Mouse (Mus musculus) midbrain, embryonic 13.5 days (tissue): Measurements from ENCODE around the gene Slc3a1. TPM values are rescaled to one million over a fixed set of nuclear protein-coding genes. Genes with fewer than 3 reads are reported as not detected.

Experiments
- ATAC-seq: fragments of 200-750 bp; cut with Nextera tagmentation; 2 replicates; pipeline ENCODE4 v1.8.0; 2017; ENCODE audit warnings: mild to moderate bottlenecking, moderate TSS enrichment, moderate library complexity
- H3K27ac ChIP-seq: fragments of 300-500 bp; sonication (generic); 2 replicates; pipeline ENCODE4 v1.5.1; 2015; ENCODE audit warnings: inconsistent platforms, mild to moderate bottlenecking, moderate library complexity
- H3K27me3 ChIP-seq: fragments of 300-500 bp; sonication (generic); 2 replicates; pipeline ENCODE4 v1.6.1; 2015; ENCODE audit warnings: mild to moderate bottlenecking, inconsistent platforms
- H3K36me3 ChIP-seq: fragments of 300-500 bp; sonication (generic); 2 replicates; pipeline ENCODE4 v1.6.1; 2015; ENCODE audit warnings: mild to moderate bottlenecking, inconsistent platforms
- H3K4me1 ChIP-seq: fragments of 300-500 bp; sonication (generic); replicated peaks from 2 replicates; pipeline ENCODE4 v1.6.1; 2015; ENCODE audit warnings: inconsistent platforms
- H3K4me2 ChIP-seq: fragments of 300-500 bp; sonication (generic); replicated peaks from 2 replicates; pipeline ENCODE4 v1.6.1; 2015; ENCODE audit warnings: moderate library complexity, mild to moderate bottlenecking, inconsistent platforms
- H3K4me3 ChIP-seq: fragments of 300-500 bp; sonication (generic); replicated peaks from 2 replicates; pipeline ENCODE4 v1.5.1; 2015; ENCODE audit warnings: mild to moderate bottlenecking, inconsistent platforms
- H3K9ac ChIP-seq: fragments of 300-500 bp; sonication (generic); replicated peaks from 2 replicates; pipeline ENCODE4 v1.6.1; 2015; ENCODE audit warnings: mild to moderate bottlenecking, inconsistent platforms
- H3K9me3 ChIP-seq: fragments of 300-500 bp; sonication (generic); 2 replicates; pipeline ENCODE4 v1.6.1; 2016; ENCODE audit warnings: mild to moderate bottlenecking, inconsistent platforms
- WGBS: fragments of 180-500 bp; shearing (Covaris S2); methylation state at CpG from one replicate; pipeline ENCODE4 v1.1.7; 2015; 5-methylcytosine and 5-hydroxymethylcytosine counted together
- polyA plus RNA-seq: library from polyadenylated mRNA; unstranded; fragments of >200 nt; fragmentation: Nextera tagmentation; extraction: Ambion mirVana; gene quantifications from 2 replicates; pipeline ENCODE4 v1.2.1, GENCODE M21; 2015

Gene Slc3a1
- polyA plus RNA-seq, 1 experiment from 2014 or later = 0.66 TPM

GRCm38 (mm10) chr17:85090120-85091099 is 62.2 kb downstream of the Slc3a1 start, which contains the start of the genes Prepl and Camkmt:
TSS of gene Prepl (minus strand) at chr17:85090241.
TSS of gene Camkmt (plus strand) at chr17:85090552.
- no peaks in the 10 kb centered on the region for H3K9me3 ChIP-seq
- no peaks in the 10 kb centered on the region for H3K27me3 ChIP-seq
- under 1% methylated on average over 63 of the region's 63 CpGs for WGBS
- H3K4me2 ChIP-seq = peak within 1 kb of the TSS; percentile 79
- peak within 1 kb of the TSS; percentile 88 for H3K9ac ChIP-seq
- peak within 1 kb of the TSS; percentile 94 for H3K4me3 ChIP-seq
- H3K36me3 ChIP-seq = no peaks in the 10 kb centered on the region
- H3K27ac ChIP-seq = peak within 1 kb of the TSS; percentile 90
- peak; percentile 99 for ATAC-seq
- H3K4me1 ChIP-seq = peaks cover 30% of the 10 kb centered on the region

GRCm38 (mm10) chr17:85091762-85092161 is 63.6 kb downstream of the Slc3a1 start:
- 94% methylated on average over 6 of the region's 6 CpGs for WGBS
- no peaks in the 10 kb centered on the region for H3K27me3 ChIP-seq
- H3K27ac ChIP-seq = no peak overlapping the region
- H3K36me3 ChIP-seq = no peaks in the 10 kb centered on the region
- H3K4me1 ChIP-seq = peaks cover 30% of the 10 kb centered on the region
- no peak overlapping the region for H3K9ac ChIP-seq
- H3K4me2 ChIP-seq = peak overlapping the region; percentile 79
- H3K4me3 ChIP-seq = peak overlapping the region; percentile 94; the same call in 1 of the 2 replicates
- H3K9me3 ChIP-seq = no peaks in the 10 kb centered on the region
- no peak for ATAC-seq

- peaks cover 4% of the 10 kb centered on the region for H3K4me1 ChIP-seq
- 90% methylated on average over 3 of the region's 3 CpGs for WGBS
- H3K27ac ChIP-seq = no peak overlapping the region
- H3K27me3 ChIP-seq = no peaks in the 10 kb centered on the region
- no peak overlapping the region for H3K4me3 ChIP-seq
- H3K9ac ChIP-seq = no peak overlapping the region
- H3K4me2 ChIP-seq = no peak overlapping the region
- H3K9me3 ChIP-seq = peaks cover 10% of the 10 kb centered on the region; the same call in 1 of the 2 replicates
- peaks cover 32% of the 10 kb centered on the region for H3K36me3 ChIP-seq
- no peak for ATAC-seq
Observed at GRCm38 (mm10) chr17:85096396-85096795, 68.2 kb downstream of the Slc3a1 start.

GRCm38 (mm10) chr17:85098677-85099323 is 70.6 kb downstream of the Slc3a1 start:
- Histone ChIP-seq H3K4me2 (no peak overlapping the region), H3K4me3 (no peak overlapping the region), H3K27ac (no peak overlapping the region), H3K36me3 (peaks cover 32% of the 10 kb centered on the region), H3K9ac (no peak overlapping the region), H3K4me1 (0 out of 2 replicates have a peak, but pooled peaks cover 2% of the 10 kb centered on the region), H3K9me3 (peaks cover 10% of the 10 kb centered on the region; the same call in 1 of the 2 replicates), H3K27me3 (no peaks in the 10 kb centered on the region)
- WGBS = 92% methylated on average over 7 of the region's 7 CpGs
- no peak for ATAC-seq

GRCm38 (mm10) chr17:85100232-85100631 is 72.1 kb downstream of the Slc3a1 start:
- H3K27ac ChIP-seq = no peak overlapping the region

GRCm38 (mm10) chr17:85101751-85102150 is 73.6 kb downstream of the Slc3a1 start:
- H3K4me1 ChIP-seq = 0 out of 2 replicates have a peak, but pooled peaks cover 2% of the 10 kb centered on the region
- peaks cover 10% of the 10 kb centered on the region; the same call in 1 of the 2 replicates for H3K9me3 ChIP-seq
- H3K27ac ChIP-seq = no peak overlapping the region
- peaks cover 32% of the 10 kb centered on the region for H3K36me3 ChIP-seq
- 48% methylated on average over 7 of the region's 7 CpGs for WGBS
- no peak for ATAC-seq
- no peak overlapping the region for H3K4me2 ChIP-seq
- no peaks in the 10 kb centered on the region for H3K27me3 ChIP-seq
- H3K4me3 ChIP-seq = no peak overlapping the region
- no peak overlapping the region for H3K9ac ChIP-seq

More at GRCm38 (mm10) chr17:85100232-85100631, 72.1 kb downstream of the Slc3a1 start:
- Histone ChIP-seq H3K9me3 (peaks cover 10% of the 10 kb centered on the region; the same call in 1 of the 2 replicates), H3K9ac (no peak overlapping the region), H3K4me2 (no peak overlapping the region), H3K36me3 (peaks cover 32% of the 10 kb centered on the region), H3K27me3 (no peaks in the 10 kb centered on the region), H3K4me3 (no peak overlapping the region), H3K4me1 (0 out of 2 replicates have a peak, but pooled peaks cover 2% of the 10 kb centered on the region)
- WGBS = 92% methylated on average over 3 of the region's 3 CpGs
- ATAC-seq = no peak

- Histone ChIP-seq H3K9ac (no peak overlapping the region), H3K27ac (no peak overlapping the region), H3K4me1 (0 out of 2 replicates have a peak, but pooled peaks cover 2% of the 10 kb centered on the region), H3K36me3 (peaks cover 18% of the 10 kb centered on the region), H3K9me3 (peaks cover 7% of the 10 kb centered on the region; the same call in 1 of the 2 replicates), H3K4me3 (no peak overlapping the region), H3K4me2 (no peak overlapping the region), H3K27me3 (no peaks in the 10 kb centered on the region)
- ATAC-seq = no peak
- WGBS = 74% methylated on average over 2 of the region's 2 CpGs
Observed at GRCm38 (mm10) chr17:85103310-85103709, 75.1 kb downstream of the Slc3a1 start.

- no peaks in the 10 kb centered on the region; the same call in 1 of the 2 replicates for H3K36me3 ChIP-seq
- ATAC-seq = no peak
- no peaks in the 10 kb centered on the region for H3K27me3 ChIP-seq
- H3K4me3 ChIP-seq = no peak overlapping the region
- WGBS = 100% methylated on average over 1 of the region's 1 CpGs
- no peaks in the 10 kb centered on the region for H3K4me1 ChIP-seq
- H3K9me3 ChIP-seq = no peaks in the 10 kb centered on the region
- no peak overlapping the region for H3K4me2 ChIP-seq
- H3K27ac ChIP-seq = no peak overlapping the region
- H3K9ac ChIP-seq = no peak overlapping the region
Observed at GRCm38 (mm10) chr17:85110640-85111039, 82.5 kb downstream of the Slc3a1 start.

GRCm38 (mm10) chr17:85113441-85113840 is 85.3 kb downstream of the Slc3a1 start:
- Histone ChIP-seq H3K27me3 (no peaks in the 10 kb centered on the region), H3K4me3 (no peak overlapping the region), H3K4me2 (no peak overlapping the region), H3K9ac (no peak overlapping the region), H3K36me3 (no peaks in the 10 kb centered on the region; the same call in 1 of the 2 replicates), H3K9me3 (no peaks in the 10 kb centered on the region), H3K27ac (no peak overlapping the region), H3K4me1 (no peaks in the 10 kb centered on the region; the same call in 1 of the 2 replicates)
- no peak for ATAC-seq
- WGBS = 85% methylated on average over 8 of the region's 8 CpGs
